Mouse (Mus musculus): Measurements from ENCODE around the gene Pdhb. TPM values are rescaled to one million over a fixed set of nuclear protein-coding genes. Genes with fewer than 3 reads are reported as not detected.

The Pdhb gene
- 84.6 and 98.4 TPM in 2 replicates for total RNA-seq (2015)
- total RNA-seq (2017) = 144 and 170 TPM in 2 replicates

DNA sequence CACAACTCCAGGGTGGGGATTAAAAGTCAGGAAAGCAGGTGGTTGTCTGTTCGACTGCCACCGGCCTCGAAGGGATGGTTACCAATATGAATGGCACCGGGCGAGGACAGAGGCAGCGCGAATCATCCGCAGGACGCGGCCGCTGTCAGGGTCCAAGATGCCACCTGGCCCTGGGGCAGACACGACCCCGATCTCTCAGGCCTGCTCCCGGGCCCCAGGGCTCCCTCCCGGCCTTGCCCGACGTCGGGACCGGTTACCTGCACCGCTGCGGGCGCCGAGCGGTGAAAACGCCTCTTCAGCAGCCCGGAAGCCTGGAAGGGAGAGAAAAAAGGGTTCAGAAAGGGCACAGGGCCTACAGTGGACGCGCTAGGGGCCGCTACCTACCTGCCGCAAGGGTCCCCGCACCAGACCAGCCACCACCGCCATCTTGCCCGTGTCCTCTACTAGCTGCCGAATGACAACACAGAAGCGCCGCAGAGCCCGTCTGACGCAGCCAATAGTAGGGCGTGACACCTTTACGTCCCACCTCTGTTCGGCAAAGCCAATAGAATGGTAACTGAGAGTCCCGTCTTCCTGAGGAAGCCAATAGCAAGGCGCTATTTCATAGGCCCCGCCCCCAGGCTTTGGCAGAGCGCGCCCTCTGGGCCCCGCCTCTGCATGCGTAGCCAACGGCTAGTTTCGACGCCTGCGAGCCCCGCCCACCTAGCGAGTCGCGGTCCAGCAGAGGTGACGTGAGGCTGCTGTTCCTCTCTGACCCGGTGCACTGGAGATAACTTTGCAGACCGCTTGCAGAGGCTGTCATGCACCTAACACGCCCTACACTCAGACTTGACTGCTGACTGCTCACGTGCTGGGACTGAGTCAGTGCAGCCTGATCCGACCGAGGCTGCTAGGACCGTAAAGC lies at the start of gene Pdhb:
Gene Pdhb, minus strand, starts transcription at position 519 of the 904 bp plus-strand sequence.
- ATAC-seq (replicated peaks; ENCODE audit: poor library complexity) = peak; percentile 88

DNA sequence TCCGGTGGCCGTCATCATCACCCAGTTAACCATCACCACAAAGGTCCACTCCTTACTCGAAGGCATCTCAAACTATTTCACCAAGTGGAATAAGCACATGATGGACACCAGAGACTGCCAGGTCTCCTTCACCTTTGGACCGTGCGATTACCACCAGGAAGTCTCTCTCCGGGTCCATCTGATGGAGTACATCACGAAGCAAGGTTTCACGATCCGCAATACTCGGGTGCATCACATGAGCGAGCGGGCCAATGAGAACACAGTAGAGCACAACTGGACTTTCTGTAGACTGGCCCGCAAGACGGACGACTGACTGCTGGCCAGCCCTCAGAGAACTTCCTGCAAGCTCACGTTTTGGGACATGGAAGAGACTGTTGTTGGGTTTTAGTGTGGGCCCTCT lies 49.7 kb upstream of the Pdhb start:
- ATAC-seq (replicated peaks; ENCODE audit: poor library complexity) = no peak

DNA sequence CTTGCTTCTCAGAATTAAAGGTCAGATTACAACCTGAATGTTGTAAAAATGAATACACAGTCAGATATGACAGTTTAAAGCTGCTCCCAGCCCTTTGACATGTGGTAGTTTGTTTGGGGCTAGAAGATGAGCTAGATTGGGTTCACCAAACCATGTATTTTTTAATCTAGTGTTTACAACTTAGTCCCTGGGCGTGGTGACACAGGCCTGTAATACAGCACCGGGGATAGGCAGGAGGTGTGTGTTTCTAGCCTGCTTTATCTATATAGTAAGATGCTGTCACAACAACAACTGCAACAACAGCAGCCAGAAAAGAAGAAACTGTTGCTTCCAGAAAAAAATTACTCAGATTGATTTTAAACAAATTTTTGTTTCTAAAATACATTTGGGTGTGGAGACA lies 48.1 kb upstream of the Pdhb start:
- no peak for ATAC-seq (replicated peaks; ENCODE audit: poor library complexity)

DNA sequence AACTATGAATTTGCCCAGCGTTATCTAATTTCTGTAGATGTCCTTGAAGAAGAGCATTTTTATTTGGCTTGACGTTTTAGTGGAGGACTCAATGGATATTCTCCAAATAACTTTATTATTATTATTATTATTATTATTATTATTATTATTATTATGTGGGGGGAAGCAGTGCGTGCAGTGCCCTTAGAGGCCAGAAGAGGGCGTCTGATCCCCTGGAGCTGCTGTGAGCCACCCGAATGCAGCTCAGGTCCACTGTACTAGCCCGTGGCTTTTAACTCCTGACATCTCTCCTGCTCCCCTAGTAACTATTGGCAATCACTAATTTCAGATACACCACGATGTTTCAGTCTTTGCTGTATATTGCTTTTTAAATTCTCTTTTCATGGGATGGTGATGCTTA lies 47.5 kb upstream of the Pdhb start:
- peak; percentile 56 for ATAC-seq (replicated peaks; ENCODE audit: poor library complexity)

DNA sequence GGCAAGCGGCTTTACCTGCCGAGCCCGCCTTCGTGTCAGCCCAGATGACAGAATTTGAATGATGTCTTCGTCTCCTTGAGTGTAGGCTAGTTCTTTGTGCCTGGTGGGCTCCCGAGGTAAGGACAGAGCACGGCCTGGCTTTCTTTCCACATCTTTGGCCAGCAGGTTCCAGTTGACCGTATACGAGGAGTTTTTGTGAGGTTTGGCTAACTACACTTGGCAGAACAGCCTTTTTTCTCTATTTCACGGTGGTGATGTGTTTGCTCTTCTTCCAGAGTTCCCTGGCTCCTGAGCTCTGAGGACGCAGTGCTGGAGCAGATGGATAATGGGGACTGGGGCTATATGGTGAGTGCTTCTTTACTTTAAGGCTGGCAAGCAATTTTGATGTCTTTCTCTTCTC lies 47.1 kb upstream of the Pdhb start:
- ATAC-seq (replicated peaks; ENCODE audit: poor library complexity) = no peak

DNA sequence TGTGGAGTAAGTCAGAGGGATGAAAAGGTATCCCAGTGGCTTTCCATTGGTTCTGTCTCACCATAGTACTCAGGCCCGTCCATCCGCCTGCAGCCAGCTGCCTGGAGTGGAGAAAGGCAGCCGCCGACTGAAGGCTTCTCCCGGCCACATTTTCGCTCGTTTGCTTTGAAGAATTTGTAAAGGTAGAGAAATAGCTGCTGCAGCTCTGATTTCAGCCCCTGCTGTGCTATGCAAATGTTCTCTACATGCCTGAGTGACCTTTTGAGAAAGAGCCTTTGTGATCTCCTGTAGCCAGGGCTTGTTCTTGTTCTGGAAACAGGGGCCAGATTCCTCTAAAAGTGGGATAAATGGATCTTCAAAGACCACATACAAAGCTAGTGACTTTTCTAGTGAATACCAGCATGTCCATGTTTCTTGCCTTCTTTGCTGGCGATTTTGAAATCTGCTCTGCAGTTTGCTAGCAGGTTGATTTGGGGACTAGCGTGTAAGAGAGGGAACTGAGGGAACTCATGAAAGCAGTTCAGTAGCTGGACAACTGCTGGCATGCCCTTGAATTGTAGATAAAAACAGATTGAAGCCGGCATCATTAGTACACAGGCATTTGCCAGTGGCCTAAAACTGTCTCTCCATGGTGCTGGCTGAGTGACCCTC lies 46.0 kb upstream of the Pdhb start:
- no peak for ATAC-seq (replicated peaks; ENCODE audit: poor library complexity)

DNA sequence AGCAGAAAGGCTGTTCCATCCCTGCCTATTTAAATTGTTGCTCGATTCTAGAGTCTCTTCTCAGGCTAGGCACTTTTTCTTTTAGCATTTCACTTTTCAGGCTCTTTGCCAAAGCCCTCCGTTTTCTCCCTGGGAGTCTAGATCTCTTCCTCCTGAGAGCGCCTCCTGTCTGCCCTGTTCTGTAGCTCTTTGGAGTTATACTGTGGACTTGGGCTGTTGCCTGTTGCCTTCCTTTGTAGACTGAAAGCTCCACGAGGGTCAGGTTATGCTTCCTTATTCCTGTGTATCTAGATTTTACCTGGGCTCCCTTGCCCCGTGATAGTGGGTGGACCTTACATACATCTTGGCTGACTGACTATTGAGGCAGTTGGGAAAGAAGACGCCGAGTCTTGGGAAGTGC lies 45.4 kb upstream of the Pdhb start:
- ATAC-seq (replicated peaks; ENCODE audit: poor library complexity) = no peak

DNA sequence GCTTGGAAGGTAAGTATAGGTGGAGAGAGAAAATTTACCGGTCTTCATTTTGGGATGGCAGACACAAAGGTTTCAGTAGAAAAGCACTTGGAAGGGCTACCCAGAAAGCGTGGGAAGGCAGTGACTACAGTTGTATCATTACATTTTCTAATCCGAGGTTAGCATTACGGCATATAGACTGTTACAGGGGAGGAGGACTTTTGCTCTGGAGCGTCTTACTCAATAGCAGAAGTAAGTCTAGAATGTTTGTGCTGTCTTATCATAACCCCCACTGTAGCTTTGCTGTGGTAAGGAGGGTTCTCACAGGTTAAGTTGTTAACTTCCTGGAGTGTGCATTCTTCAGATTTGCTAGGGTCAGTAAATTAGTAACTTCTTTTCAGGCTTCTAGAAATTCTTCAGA lies 43.3 kb upstream of the Pdhb start:
- peak; percentile 33; the same call in 1 of the 2 replicates for ATAC-seq (replicated peaks; ENCODE audit: poor library complexity)

DNA sequence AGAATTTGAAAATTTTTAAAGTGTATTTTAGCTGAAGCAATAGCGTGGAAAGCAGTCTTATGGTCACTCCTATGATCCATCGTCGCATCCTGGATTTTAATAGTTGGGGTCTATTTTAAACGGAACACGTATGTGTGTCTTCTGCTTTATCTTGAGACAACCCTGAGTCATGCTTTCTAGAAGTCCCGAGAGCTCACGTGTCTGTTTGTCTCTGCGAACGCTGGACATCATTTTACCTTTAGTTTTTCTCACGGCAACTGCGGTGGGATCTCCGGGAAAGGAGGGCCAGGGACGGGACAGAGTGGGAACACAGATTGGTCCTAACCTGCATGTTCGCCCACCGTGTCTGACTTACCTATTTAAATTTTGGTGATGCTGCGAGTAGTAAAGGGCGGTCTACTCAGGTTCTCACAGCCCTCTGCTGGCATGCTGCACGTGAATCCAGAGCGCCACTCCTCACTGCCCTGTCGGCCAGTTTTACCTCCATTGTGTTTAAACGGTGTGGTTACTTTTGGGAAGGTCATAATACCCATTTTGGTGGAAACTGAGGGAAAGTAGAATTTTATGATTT lies 42.5 kb upstream of the Pdhb start:
- ATAC-seq (replicated peaks; ENCODE audit: poor library complexity) = no peak

DNA sequence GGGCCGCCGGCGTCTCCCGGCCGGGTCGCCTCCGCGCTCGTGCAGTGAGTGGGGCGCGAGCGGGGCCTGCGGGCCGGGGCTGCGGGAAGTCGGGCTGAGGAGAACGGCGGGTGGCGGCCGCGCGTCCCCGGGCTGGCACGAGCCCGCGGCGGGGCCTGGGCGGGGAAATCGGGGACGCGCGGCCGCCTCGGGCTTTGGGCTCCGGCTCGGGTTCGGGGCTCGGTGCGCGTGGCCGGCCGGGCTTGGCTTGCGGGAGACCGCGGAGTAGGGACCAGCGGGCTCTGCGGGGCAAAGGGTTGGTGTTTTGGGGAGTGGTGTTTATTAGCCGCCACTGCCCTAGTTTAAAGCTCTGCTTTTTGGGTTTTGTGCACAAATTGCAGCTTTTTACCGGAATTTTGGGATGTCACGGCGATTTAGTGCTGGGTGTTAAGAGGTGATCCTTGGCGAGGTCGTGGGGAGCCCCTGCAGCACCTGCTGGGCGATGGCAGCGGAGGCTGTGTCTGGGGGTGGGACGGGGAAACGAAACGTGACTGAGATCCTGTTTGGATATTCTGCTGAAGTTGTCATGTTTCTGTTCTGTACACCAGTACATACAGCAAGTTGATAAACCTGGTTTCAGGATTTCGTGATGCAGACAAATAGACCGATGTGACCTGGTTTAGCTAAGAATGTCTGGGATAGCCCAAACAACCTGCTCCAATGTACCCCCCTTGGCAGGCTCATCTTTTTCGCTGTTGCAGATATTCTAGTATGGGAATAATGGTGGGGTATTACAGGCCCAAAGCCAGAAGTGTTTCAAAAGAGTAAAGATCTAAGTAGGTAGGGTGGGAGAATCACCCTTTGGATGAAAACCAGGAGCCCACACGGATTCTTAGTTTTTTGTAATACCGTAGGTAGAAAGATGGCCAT lies 41.7 kb upstream of the Pdhb start:
- ATAC-seq (replicated peaks; ENCODE audit: poor library complexity) = peak; percentile 18

DNA sequence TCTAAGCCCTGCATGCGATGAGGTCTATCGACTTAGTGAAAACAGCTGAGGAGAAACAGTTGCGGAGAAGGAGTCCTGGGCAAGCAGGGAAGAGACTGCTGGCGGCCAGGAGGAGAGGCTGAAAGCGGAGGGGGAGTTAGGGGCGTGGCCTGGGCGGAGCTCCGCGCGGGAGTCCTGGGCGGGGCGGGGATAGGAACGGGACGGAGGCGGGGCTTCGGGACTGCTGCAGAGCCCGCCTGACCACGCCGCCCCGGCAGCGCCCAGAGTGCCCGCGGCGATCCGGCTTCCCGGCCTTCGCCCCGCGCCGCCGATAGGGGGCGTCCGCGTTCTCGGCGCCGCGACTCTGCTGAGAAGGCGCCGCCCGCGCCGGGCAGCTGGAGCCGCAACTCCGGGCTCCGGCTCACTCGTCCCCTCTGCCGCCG lies 41.0 kb upstream of the Pdhb start, which contains the start of gene Kctd6:
Gene Kctd6, plus strand, starts transcription at position 338 of the 422 bp plus-strand sequence.
- peak; percentile 95 for ATAC-seq (replicated peaks; ENCODE audit: poor library complexity)

DNA sequence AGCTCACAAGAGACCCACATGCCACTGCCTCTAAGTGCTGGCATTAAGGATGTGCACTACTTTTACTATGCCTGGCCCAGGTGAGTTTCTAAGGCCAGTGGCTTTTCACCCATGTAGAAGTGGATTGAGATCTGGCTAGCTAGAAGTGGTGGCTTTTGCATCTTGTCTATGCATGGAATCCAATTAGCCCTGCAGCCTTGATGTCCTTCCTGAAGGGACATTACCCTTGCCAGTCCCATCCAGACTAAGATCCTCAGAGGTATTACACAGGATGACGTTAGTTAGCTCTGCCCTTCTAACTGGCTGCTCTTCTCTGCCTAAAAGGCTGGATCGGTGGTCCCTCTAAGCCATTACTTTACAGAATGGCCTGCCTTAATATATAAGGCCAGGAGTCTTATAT lies 40.2 kb upstream of the Pdhb start:
- no peak for ATAC-seq (replicated peaks; ENCODE audit: poor library complexity)

DNA sequence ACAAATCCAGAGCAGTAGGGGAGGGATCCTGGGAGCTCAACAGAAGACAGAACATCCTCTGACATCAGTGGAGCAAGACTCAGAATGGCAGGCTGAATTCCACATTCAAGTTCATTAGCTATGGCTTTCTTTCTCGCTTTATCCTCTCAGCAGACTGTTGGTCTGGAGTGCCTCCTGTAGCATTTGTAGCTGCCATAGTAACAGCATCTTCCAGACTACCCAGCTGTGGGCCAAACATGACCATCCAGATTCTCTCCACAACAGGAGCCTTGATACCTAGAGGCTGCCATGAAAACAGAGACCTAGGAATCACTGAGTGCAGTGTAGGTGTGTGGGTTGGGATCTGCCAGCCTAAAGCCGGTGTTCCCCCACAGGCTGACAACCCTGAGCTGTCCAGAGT lies 37.1 kb upstream of the Pdhb start:
- ATAC-seq (replicated peaks; ENCODE audit: poor library complexity) = no peak

DNA sequence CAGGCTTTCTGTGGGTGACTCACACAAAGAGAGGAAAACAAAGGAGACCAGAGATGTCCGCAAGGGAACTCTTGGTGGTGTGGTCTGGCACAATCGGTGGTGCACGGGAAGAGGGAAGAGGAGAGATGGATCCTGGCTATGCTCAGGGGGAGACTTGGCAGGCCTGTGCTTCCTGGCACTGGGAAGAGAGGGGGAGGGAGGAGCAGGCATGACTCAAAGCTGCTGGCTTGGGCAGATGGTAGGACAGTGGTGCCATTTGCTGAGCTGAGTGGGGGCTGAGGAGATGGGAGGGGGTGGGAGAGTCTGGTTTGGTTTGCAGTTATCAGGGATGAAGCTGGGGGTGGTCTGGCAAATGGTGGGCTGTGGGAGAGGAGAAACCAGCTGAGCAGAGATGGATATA lies 36.1 kb upstream of the Pdhb start:
- no peak for ATAC-seq (replicated peaks; ENCODE audit: poor library complexity)

DNA sequence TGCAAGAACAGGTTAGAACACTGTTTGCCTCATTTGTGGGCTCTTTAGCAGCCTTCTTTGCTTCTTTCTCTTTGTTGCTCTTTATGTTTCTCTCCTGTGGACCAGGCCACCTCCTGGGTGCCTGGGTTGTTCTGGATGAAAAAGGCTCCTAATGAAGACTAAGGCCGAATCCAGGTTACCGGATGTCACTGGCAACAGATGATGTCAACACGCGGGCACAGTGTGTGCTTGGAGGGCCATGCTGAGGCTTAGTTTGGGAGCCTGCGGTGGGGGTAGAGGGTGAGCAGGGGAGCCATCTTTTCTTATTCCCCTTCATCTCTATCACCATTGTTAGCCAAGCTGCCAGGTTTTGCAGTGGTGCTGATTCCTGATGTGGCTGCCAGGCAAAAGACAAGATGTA lies 34.7 kb upstream of the Pdhb start:
- no peak for ATAC-seq (replicated peaks; ENCODE audit: poor library complexity)

DNA sequence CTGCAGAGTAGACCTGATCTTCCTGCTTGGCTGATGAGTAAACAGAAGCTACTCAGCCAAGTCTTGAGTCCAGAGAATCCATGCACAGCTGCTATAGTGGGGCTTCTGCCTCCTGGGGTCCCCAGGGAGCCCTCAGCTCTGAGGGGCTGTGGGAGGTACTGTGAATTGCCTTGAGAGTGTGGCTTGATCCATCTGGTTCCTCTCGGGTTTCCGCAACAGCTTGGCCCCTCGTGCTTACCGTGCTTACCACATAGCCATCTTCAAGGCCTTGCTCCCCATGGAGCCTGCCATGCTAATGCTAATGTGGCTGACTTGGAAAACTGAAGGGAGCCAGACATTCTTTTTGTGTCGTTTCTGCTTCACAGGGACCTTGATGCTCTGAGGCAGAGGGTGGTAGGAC lies 34.3 kb upstream of the Pdhb start:
- no peak for ATAC-seq (replicated peaks; ENCODE audit: poor library complexity)

DNA sequence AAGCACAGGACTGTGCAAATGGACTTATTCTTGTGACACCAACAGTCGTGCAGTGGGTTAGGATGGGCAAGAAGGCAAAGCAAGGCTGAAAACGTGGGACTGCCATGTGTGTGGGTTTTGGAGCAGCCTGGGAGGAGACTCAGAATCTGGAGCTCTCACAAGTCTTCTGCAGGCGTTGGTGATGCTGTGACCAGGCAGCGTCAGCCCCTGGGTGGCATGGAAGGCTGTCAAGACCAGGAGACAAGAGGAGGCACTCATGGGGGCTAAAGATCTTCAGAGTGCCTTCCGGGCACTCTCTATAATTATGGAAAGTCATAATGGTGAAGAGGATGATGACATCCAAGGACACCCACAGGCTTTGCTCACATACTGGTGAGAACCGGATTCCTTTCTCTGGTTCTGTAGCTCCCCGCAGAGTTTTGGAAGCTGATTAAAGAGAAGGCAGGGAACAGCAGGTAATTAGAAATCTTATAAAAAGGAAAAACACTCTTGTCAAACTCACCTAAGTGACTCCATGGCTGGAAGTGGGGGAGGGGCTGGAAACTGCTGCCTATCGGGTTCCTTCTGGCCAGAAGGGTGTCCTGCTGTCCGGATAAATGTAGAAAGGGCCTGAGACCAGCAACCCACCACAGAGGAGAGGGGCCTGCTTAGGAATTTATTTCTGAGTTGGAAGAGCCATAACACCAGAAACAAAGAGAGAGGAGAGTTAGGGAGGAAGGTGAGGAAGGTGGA lies 33.5 kb upstream of the Pdhb start:
- no peak for ATAC-seq (replicated peaks; ENCODE audit: poor library complexity)

DNA sequence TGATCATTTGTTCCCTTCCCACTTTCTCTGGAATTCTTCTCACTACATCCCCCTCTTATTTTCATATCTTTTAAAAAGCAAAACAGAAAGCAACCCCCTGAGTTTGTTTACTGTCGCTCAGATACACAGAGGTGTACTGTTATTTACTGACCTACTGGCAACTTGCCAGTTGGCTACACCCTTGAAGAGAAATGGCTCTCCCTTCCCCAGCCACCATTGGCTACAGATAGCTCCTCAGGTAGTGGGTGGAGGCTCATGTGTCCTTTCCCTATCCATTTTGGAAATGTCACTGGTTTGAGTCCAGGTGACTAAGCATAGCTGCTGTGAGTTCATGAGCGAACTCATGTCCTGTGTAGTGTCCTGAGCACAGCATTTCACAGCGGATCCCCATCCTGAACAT lies 28.9 kb upstream of the Pdhb start:
- ATAC-seq (replicated peaks; ENCODE audit: poor library complexity) = no peak

DNA sequence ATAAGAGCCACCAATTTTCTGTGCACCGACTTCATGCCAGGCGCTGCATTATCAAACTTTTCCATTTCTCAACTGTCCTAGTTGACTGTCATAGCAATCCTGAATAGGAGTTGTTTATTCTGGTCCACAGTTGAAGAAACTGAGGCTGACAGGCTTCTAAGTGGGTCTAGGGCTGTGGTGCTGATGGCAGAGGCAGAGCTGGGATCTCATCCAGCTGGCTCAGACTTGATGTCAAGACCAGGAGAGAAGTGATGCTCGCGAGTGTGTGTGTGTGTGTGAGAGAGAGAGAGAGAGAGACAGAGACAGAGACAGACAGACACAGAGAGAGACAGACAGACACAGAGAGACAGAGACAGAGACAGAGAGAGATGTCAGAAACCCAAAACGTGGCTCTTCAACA lies 27.9 kb upstream of the Pdhb start:
- ATAC-seq (replicated peaks; ENCODE audit: poor library complexity) = no peak

DNA sequence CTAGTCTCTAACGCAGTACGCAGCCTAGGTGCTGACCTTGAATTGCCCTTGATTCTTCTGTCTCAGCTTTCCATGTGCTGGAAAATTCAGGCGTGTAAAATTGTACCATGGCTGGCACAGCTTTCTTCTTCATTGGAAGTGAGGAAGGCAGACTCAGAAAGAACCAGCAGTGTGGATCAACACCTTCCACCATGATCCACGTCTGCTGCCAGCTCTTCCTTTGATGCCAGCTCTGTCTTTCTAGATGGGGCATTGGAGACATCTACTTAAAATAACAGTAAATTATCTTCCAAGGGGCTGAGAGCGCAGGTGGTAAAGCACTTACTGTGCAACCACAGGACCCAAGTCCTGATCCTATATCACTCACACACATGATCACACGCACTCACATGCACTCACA lies 19.9 kb upstream of the Pdhb start:
- ATAC-seq (replicated peaks; ENCODE audit: poor library complexity) = no peak
